Mouse (Mus musculus): ENCODE data around the gene Abcc8. TPM values are rescaled to one million over a fixed set of nuclear protein-coding genes. Genes with fewer than 3 reads are reported as not detected.
A peak's percentile ranks its signal among the peaks of the same experiment; 100 is the strongest.
"Not testable (repeated sequence)": the region's sequence is repeated elsewhere in the genome, so short reads cannot be mapped to it uniquely, and the experiment has no call there.

The Abcc8 gene
- polyA plus RNA-seq, 1 experiment from 2014 or later, result 1.5 TPM

GRCm38 (mm10) chr7:46184232-46184631, 4.4 kb upstream of the Abcc8 start:
- Histone ChIP-seq H3K4me3 (no peak overlapping the region), H3K27me3 (ENCODE audit: poor library complexity, severe bottlenecking) (peaks cover 37% of the 10 kb centered on the region), H3K27ac (no peak overlapping the region), H3K9me3 (no peaks in the 10 kb centered on the region), H3K36me3 (replicated peaks) (no peaks in the 10 kb centered on the region), H3K4me1 (peaks cover 11% of the 10 kb centered on the region)
- DNase-seq (ENCODE audit: extremely low spot score, low spot score), result no peak

- Histone ChIP-seq H3K4me3 (no peak overlapping the region), H3K9me3 (no peaks in the 10 kb centered on the region), H3K27me3 (ENCODE audit: poor library complexity, severe bottlenecking) (peaks cover 63% of the 10 kb centered on the region), H3K36me3 (replicated peaks) (no peaks in the 10 kb centered on the region), H3K4me1 (peaks cover 12% of the 10 kb centered on the region), H3K27ac (no peak overlapping the region)
- peak; percentile 49 for DNase-seq (ENCODE audit: extremely low spot score, low spot score)
- 7% methylated on average over 3 of the region's 3 CpGs for WGBS
Measured at GRCm38 (mm10) chr7:46181590-46181989, 1.8 kb upstream of the Abcc8 start.

- H3K27ac ChIP-seq; H3K9me3 ChIP-seq; H3K27me3 ChIP-seq (ENCODE audit: poor library complexity, severe bottlenecking); H3K4me3 ChIP-seq; H3K4me1 ChIP-seq; DNase-seq (ENCODE audit: extremely low spot score, low spot score); H3K36me3 ChIP-seq (replicated peaks): not testable (repeated sequence)
- WGBS, result 81% methylated on average over 1 of the region's 1 CpGs
Measured at GRCm38 (mm10) chr7:46168980-46169379, 10.9 kb downstream of the Abcc8 start.

- Histone ChIP-seq H3K27me3 (ENCODE audit: poor library complexity, severe bottlenecking) (no peaks in the 10 kb centered on the region), H3K4me1 (no peaks in the 10 kb centered on the region), H3K27ac (no peak overlapping the region), H3K9me3 (no peaks in the 10 kb centered on the region), H3K4me3 (no peak overlapping the region), H3K36me3 (replicated peaks) (no peaks in the 10 kb centered on the region)
- no peak for DNase-seq (ENCODE audit: extremely low spot score, low spot score)
- WGBS, result 90% methylated on average over 6 of the region's 6 CpGs
Measured at GRCm38 (mm10) chr7:46168402-46168801, 11.4 kb downstream of the Abcc8 start.

- DNase-seq (ENCODE audit: extremely low spot score, low spot score), result no peak
- H3K27ac ChIP-seq, result no peak overlapping the region
- WGBS, result 94% methylated on average over 7 of the region's 7 CpGs
- no peak overlapping the region for H3K4me3 ChIP-seq
- H3K36me3 ChIP-seq (replicated peaks), result no peaks in the 10 kb centered on the region
- H3K9me3 ChIP-seq, result no peaks in the 10 kb centered on the region
- H3K4me1 ChIP-seq, result no peaks in the 10 kb centered on the region
- H3K27me3 ChIP-seq (ENCODE audit: poor library complexity, severe bottlenecking), result no peaks in the 10 kb centered on the region
Measured at GRCm38 (mm10) chr7:46167901-46168300, 11.9 kb downstream of the Abcc8 start.

GRCm38 (mm10) chr7:46165876-46166275, 14.0 kb downstream of the Abcc8 start:
- DNase-seq (ENCODE audit: extremely low spot score, low spot score), result no peak
- Histone ChIP-seq H3K4me3 (no peak overlapping the region), H3K4me1 (peaks cover 16% of the 10 kb centered on the region), H3K9me3 (no peaks in the 10 kb centered on the region), H3K27ac (no peak overlapping the region), H3K36me3 (replicated peaks) (no peaks in the 10 kb centered on the region), H3K27me3 (ENCODE audit: poor library complexity, severe bottlenecking) (no peaks in the 10 kb centered on the region)
- WGBS, result 95% methylated on average over 11 of the region's 11 CpGs

GRCm38 (mm10) chr7:46162731-46163130, 17.1 kb downstream of the Abcc8 start:
- Histone ChIP-seq H3K36me3 (replicated peaks) (no peaks in the 10 kb centered on the region), H3K27ac (no peak overlapping the region), H3K27me3 (ENCODE audit: poor library complexity, severe bottlenecking) (no peaks in the 10 kb centered on the region), H3K9me3 (no peaks in the 10 kb centered on the region), H3K4me3 (no peak overlapping the region), H3K4me1 (peaks cover 21% of the 10 kb centered on the region)
- no peak for DNase-seq (ENCODE audit: extremely low spot score, low spot score)
- WGBS, result 91% methylated on average over 5 of the region's 5 CpGs

GRCm38 (mm10) chr7:46162132-46162727, 17.6 kb downstream of the Abcc8 start:
- no peaks in the 10 kb centered on the region; the same call in 1 of the 2 replicates for H3K27me3 ChIP-seq (ENCODE audit: poor library complexity, severe bottlenecking)
- H3K27ac ChIP-seq, result no peak overlapping the region
- H3K4me3 ChIP-seq, result no peak overlapping the region
- WGBS, result 81% methylated on average over 11 of the region's 11 CpGs
- DNase-seq (ENCODE audit: extremely low spot score, low spot score), result no peak
- no peaks in the 10 kb centered on the region for H3K36me3 ChIP-seq (replicated peaks)
- peaks cover 21% of the 10 kb centered on the region for H3K4me1 ChIP-seq
- H3K9me3 ChIP-seq, result no peaks in the 10 kb centered on the region

- H3K4me3 ChIP-seq, result no peak overlapping the region
- 31% methylated on average over 3 of the region's 3 CpGs for WGBS
- DNase-seq (ENCODE audit: extremely low spot score, low spot score), result no peak
Measured at GRCm38 (mm10) chr7:46161615-46162014, 18.2 kb downstream of the Abcc8 start.

GRCm38 (mm10) chr7:46157746-46158145, 22.1 kb downstream of the Abcc8 start:
- Histone ChIP-seq H3K4me3 (no peak overlapping the region), H3K9me3 (no peaks in the 10 kb centered on the region), H3K4me1 (peaks cover 47% of the 10 kb centered on the region), H3K27ac (no peak overlapping the region), H3K36me3 (replicated peaks) (no peaks in the 10 kb centered on the region), H3K27me3 (ENCODE audit: poor library complexity, severe bottlenecking) (peaks cover 14% of the 10 kb centered on the region)
- WGBS, result 85% methylated on average over 7 of the region's 7 CpGs
- DNase-seq (ENCODE audit: extremely low spot score, low spot score), result no peak

More at GRCm38 (mm10) chr7:46161615-46162014, 18.2 kb downstream of the Abcc8 start:
- Histone ChIP-seq H3K9me3 (no peaks in the 10 kb centered on the region), H3K4me1 (peaks cover 21% of the 10 kb centered on the region), H3K36me3 (replicated peaks) (no peaks in the 10 kb centered on the region), H3K27ac (no peak overlapping the region), H3K27me3 (ENCODE audit: poor library complexity, severe bottlenecking) (peaks cover under 1% of the 10 kb centered on the region; the same call in 1 of the 2 replicates)

GRCm38 (mm10) chr7:46154498-46155488, 25.0 kb downstream of the Abcc8 start:
- Histone ChIP-seq H3K36me3 (replicated peaks) (no peaks in the 10 kb centered on the region), H3K27ac (peak overlapping the region; percentile 42), H3K9me3 (no peaks in the 10 kb centered on the region), H3K4me1 (peaks cover 28% of the 10 kb centered on the region), H3K27me3 (ENCODE audit: poor library complexity, severe bottlenecking) (peaks cover 14% of the 10 kb centered on the region), H3K4me3 (no peak overlapping the region; the same call in 1 of the 2 replicates)
- 34% methylated on average over 18 of the region's 18 CpGs for WGBS
- DNase-seq (ENCODE audit: extremely low spot score, low spot score), result no peak

- H3K9me3 ChIP-seq, result no peaks in the 10 kb centered on the region
- H3K27ac ChIP-seq, result no peak overlapping the region
- no peak overlapping the region for H3K4me3 ChIP-seq
- peaks cover 28% of the 10 kb centered on the region for H3K4me1 ChIP-seq
- 77% methylated on average over 9 of the region's 9 CpGs for WGBS
- H3K27me3 ChIP-seq (ENCODE audit: poor library complexity, severe bottlenecking), result peaks cover 14% of the 10 kb centered on the region
- DNase-seq (ENCODE audit: extremely low spot score, low spot score), result no peak
- no peaks in the 10 kb centered on the region for H3K36me3 ChIP-seq (replicated peaks)
Measured at GRCm38 (mm10) chr7:46152819-46153351, 26.9 kb downstream of the Abcc8 start.

GRCm38 (mm10) chr7:46147417-46147816, 32.4 kb downstream of the Abcc8 start:
- WGBS, result 92% methylated on average over 7 of the region's 7 CpGs

More at GRCm38 (mm10) chr7:46147417-46147816, 32.4 kb downstream of the Abcc8 start:
- DNase-seq (ENCODE audit: extremely low spot score, low spot score), result no peak
- Histone ChIP-seq H3K27me3 (ENCODE audit: poor library complexity, severe bottlenecking) (no peaks in the 10 kb centered on the region), H3K4me3 (no peak overlapping the region), H3K27ac (no peak overlapping the region), H3K9me3 (no peaks in the 10 kb centered on the region), H3K36me3 (replicated peaks) (no peaks in the 10 kb centered on the region), H3K4me1 (no peaks in the 10 kb centered on the region)

All from forebrain, embryonic 10.5 days (tissue).